Mouse (Mus musculus): Measurements from ENCODE around the gene Osbpl8.
"Not testable (repeated sequence)": the region's sequence is repeated elsewhere in the genome, so short reads cannot be mapped to it uniquely, and the experiment has no call there.

DNA sequence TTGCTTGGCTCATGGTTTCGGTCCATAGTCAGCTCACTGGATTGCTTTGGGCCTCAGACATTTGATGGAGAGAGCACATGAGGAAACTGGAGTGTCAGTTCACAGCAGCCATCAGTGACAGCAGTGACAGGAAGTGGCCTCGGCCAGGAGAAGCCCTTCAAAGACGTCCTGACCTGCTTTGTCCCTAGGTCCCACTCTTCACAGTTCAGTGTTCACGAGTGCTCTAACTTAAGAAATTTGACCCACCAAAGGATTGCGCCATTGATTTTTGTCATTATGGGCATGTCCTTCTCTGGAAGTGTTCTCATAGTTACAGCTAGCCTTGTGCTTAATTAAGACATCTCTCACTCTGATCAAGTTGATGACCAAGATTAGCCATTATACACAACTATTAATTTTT, 34.2 kb downstream of the Osbpl8 start:
- not testable (repeated sequence) for TF ChIP-seq CTCF (IDR thresholded peaks at IDR 0.05; ENCODE audit: extremely low read depth, insufficient read depth, insufficient read length, insufficient replicate concordance); POLR2A (IDR thresholded peaks at IDR 0.05; ENCODE audit: low read depth, low read length)
